Mouse (Mus musculus): Measurements from ENCODE around the gene Lin9.

DNA sequence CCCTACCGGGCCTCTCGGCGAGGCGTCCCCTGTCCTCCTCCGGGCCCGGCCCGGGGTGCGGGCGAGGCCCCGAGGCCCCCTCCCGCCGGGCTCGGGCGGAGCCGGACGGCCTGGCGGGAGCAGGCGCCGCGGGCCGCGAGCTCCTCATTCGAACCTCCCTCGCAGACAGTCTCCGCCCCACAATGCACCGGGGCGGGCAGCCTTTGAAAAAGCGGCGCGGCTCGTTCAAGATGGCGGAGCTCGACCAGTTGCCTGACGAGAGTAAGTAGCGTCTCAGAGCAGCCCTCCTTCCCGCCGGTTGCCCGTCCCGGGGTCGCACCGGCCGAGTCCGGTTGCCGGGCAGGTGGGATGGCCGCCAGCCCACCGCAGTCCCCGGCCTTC, at the start of gene Lin9:
- TF ChIP-seq CTCF (IDR thresholded peaks at IDR 0.05; ENCODE audit: low read depth, low read length) (no peak), TAL1 (conservative IDR thresholded peaks at IDR 0.05; ENCODE audit: low read depth, low read length) (no peak), GATA1 (IDR thresholded peaks at IDR 0.05; ENCODE audit: borderline replicate concordance, low read length) (no peak), POLR2AphosphoS5 (IDR thresholded peaks at IDR 0.05; ENCODE audit: insufficient replicate concordance, low read depth, low read length) (no peak)

Data from G1E (cell line).